Mouse (Mus musculus) spleen, postnatal 0 days (tissue): Measurements from ENCODE around the gene Ap3m1. TPM values are rescaled to one million over a fixed set of nuclear protein-coding genes. Genes with fewer than 3 reads are reported as not detected.

ENCODE experiments used
- polyA plus RNA-seq: library from polyadenylated mRNA; unstranded; fragments of >200 nt; fragmentation: Nextera tagmentation; extraction: Ambion mirVana; gene quantifications from 2 replicates; pipeline ENCODE4 v1.2.1, GENCODE M21; 2015

The Ap3m1 gene
- 24.0 and 24.4 TPM in 2 replicates for polyA plus RNA-seq

DNA sequence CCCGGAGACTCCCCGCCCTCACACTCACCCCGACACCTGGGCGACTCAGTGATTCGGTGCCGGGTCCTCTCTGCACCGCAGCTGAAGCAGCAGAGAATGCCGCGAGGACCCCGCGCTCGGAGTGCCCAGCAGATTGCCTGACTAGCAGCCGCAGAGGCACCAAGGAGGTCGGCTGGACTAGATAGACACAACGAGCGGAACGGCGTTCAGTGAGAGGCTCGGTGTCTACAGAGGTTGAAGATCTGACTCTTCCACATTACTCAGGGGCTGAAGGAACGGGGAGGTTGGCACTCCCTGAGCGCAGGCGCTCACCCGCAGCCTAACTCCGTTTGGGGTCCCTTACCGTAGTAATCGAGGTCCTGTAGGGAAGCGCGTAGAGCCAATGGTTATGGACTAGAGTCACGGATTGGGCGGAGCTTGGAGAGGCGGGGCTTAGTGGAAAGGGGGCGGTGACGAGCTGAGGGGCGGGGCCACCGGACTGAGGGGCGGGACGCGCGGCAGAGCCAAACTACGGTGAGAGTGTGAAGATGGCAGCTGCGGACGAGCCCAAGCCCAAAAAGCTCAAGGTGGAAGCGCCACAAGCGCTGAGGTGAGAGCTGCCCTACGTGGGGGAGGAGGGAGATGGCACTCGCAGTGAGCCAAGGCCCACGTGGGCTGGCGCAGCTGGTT lies at the start of gene Ap3m1, which contains the start of gene Adk:
Gene Ap3m1 (minus strand): TSS at position 397 of the 669 bp plus-strand sequence.
Gene Adk (plus strand): TSS at position 463 of the 669 bp plus-strand sequence.

Other genes with a start within 250 kb of the Ap3m1 start
- 1.1 and 1.7 TPM in 2 replicates for gene Plau, start 215.8 kb downstream of the Ap3m1 start, polyA plus RNA-seq
- gene Vcl, start 123.1 kb downstream of the Ap3m1 start, polyA plus RNA-seq = 20.6 and 22.3 TPM in 2 replicates
- 193 and 198 TPM in 2 replicates for gene Adk, start 66 bp upstream of the Ap3m1 start, polyA plus RNA-seq